Mouse (Mus musculus): ENCODE results near the gene Myl12a. TPM values are rescaled to one million over a fixed set of nuclear protein-coding genes. Genes with fewer than 3 reads are reported as not detected.
A peak's percentile ranks its signal among the peaks of the same experiment; 100 is the strongest.

The Myl12a gene
- total RNA-seq, 2 experiments from 2014 or later = 301 to 553 TPM

- intact Hi-C loops (cut with DNase I) = no loop called here
- Histone ChIP-seq H3K27ac (peak overlapping the region; percentile 100), H3K4me3 (peak overlapping the region; percentile 56)
- TF ChIP-seq CTCF (IDR thresholded peaks at IDR 0.05) = no peak
- peak; percentile 67 for DNase-seq
Measured at GRCm38 (mm10) chr17:70995551-70995950, 7.1 kb downstream of the Myl12a start.

- TF ChIP-seq CTCF (IDR thresholded peaks at IDR 0.05) = no peak
- Histone ChIP-seq H3K4me3 (peak overlapping the region; percentile 56), H3K27ac (peak overlapping the region; percentile 100)
- DNase-seq = no peak
- intact Hi-C loops (cut with DNase I) = no loop called here
Measured at GRCm38 (mm10) chr17:70994671-70995070, 8.0 kb downstream of the Myl12a start.

DNA sequence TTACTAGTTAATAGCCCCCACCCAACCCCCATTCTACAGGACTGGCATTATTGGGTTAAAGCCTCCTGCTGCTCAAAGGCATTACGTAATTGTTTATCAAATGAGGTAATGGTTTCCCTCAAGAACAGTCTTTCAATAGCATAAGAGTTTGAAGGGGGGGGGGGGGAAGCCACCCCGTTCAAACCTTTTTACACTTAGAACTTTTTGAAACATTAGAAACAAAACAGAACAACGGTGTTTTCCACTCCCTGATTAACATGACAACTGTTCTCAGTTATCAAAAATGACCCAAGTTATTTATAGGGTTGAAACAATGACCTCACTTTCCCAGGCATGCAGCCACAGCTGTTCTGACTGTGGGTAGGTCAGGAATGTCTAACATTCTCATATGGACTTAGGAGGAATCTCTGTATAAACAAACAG lies 9.3 kb downstream of the Myl12a start:
- H3K4me3 ChIP-seq = peak overlapping the region; percentile 56
- DNase-seq = no peak

GRCm38 (mm10) chr17:70992662-70993061 lies 10.0 kb downstream of the Myl12a start:
- intact Hi-C loops (cut with DNase I) = no loop called here
- peak overlapping the region; percentile 56; the same call in 1 of the 2 replicates for H3K4me3 ChIP-seq
- no peak for DNase-seq
- no peak for TF ChIP-seq CTCF (IDR thresholded peaks at IDR 0.05)
- H3K27ac ChIP-seq = peak overlapping the region; percentile 100

More for the DNA sequence above, 9.3 kb downstream of the Myl12a start:
- TF ChIP-seq CTCF (IDR thresholded peaks at IDR 0.05) = no peak
- H3K27ac ChIP-seq = peak overlapping the region; percentile 100
- intact Hi-C loops (cut with DNase I) = no loop called here

GRCm38 (mm10) chr17:70991706-70992625 lies 10.7 kb downstream of the Myl12a start:
- no peak for DNase-seq
- intact Hi-C loops (cut with DNase I) = no loop called here
- peak overlapping the region; percentile 100 for H3K27ac ChIP-seq
- H3K4me3 ChIP-seq = peak overlapping the region; percentile 80
- TF ChIP-seq CTCF (IDR thresholded peaks at IDR 0.05) = peak; percentile 31; the same call in 1 of the 2 replicates

GRCm38 (mm10) chr17:70990403-70991303 lies 12.0 kb downstream of the Myl12a start:
- H3K27ac ChIP-seq = peak overlapping the region; percentile 100
- no peak for TF ChIP-seq CTCF (IDR thresholded peaks at IDR 0.05)
- DNase-seq = peak; percentile 90
- peak overlapping the region; percentile 80 for H3K4me3 ChIP-seq
- intact Hi-C loops (cut with DNase I) = no loop called here

DNA sequence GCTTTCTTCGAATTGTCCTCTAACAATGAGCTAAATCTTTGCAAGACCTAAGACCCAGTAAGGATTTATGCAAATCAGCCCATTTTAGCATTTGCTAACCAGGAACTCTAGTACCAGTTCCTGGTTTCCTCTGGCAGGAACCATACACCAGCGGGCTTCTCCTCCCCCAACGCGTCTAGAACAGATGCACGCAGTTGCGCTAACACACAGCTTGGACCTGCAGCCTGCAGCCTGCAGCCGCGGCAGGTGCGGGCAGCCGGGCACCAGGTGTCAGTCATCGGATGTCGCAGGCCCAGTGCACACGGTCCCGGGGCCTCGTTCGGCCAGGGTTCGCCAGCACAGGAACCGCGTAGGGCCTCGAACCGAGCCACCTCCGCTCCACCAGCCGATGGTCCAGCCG lies 12.7 kb downstream of the Myl12a start:
- H3K4me3 ChIP-seq = peak overlapping the region; percentile 80
- intact Hi-C loops (cut with DNase I) = no loop called here
- H3K27ac ChIP-seq = peak overlapping the region; percentile 100
- DNase-seq = no peak
- TF ChIP-seq CTCF (IDR thresholded peaks at IDR 0.05) = no peak

- DNase-seq = no peak
- H3K4me3 ChIP-seq = peak overlapping the region; percentile 80
- H3K27ac ChIP-seq = peak overlapping the region; percentile 100
- TF ChIP-seq CTCF (IDR thresholded peaks at IDR 0.05) = no peak
- intact Hi-C loops (cut with DNase I) = no loop called here
Measured at GRCm38 (mm10) chr17:70989430-70989829, 13.2 kb downstream of the Myl12a start.

DNA sequence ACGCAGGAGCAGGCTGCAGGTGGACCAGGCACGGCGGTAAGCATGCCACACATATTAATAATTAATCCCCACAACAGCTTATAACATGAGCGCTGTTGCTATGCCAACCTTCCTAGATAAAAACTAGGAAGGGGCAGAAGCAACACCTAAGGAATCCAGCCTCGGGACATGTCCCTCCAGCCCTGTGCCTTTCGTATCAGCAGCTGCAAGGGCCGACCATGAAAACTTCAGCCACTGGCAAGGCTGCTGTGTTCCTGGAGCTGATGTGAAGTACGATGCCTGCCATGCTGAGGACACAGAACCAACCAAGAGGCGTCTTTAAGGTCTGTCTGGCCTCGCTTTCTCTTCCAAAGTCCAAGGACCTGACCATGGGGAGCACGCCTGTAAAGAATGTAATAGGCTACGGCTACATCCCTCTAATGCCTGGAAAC lies 14.3 kb downstream of the Myl12a start:
- Histone ChIP-seq H3K27ac (peak overlapping the region; percentile 46; the same call in 1 of the 2 replicates), H3K4me3 (peak overlapping the region; percentile 80)
- intact Hi-C loops (cut with DNase I) = no loop called here
- DNase-seq = no peak
- TF ChIP-seq CTCF (IDR thresholded peaks at IDR 0.05) = no peak

- Histone ChIP-seq H3K4me3 (no peak overlapping the region), H3K27ac (0 out of 2 replicates have a peak overlapping the region, but pooled peaks have one; percentile 17)
- intact Hi-C loops (cut with DNase I) = no loop called here
- no peak for TF ChIP-seq CTCF (IDR thresholded peaks at IDR 0.05)
- no peak for DNase-seq
Measured at GRCm38 (mm10) chr17:70986831-70987660, 15.6 kb downstream of the Myl12a start.

DNA sequence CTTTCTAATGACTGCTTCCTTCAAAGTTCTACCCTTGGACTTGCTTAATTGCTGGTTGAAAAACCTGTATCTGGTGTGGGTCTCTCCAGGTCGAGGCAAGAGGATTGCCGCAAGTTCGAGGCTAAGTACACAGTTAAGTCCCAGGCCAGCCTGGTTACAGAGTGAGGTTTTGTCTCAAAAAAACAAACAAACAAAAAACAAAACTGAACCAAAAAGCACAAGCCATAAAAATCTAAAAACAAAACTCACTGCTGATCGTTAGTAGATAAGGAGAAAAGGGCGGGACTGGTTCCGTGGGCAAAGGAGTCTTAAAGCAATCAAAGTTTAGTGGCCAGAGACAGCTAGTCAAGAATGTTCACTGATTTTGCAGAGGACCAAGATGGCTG lies 16.3 kb downstream of the Myl12a start:
- no peak for DNase-seq
- intact Hi-C loops (cut with DNase I) = no loop called here
- TF ChIP-seq CTCF (IDR thresholded peaks at IDR 0.05) = no peak
- Histone ChIP-seq H3K4me3 (no peak overlapping the region), H3K27ac (peak overlapping the region; percentile 31; the same call in 1 of the 2 replicates)

All from gastrocnemius, adult 2 months (tissue).